Mouse (Mus musculus) embryonic fibroblast, embryonic 13.5 days (primary cell): Measurements from ENCODE around the gene Tubb5. TPM values are rescaled to one million over a fixed set of nuclear protein-coding genes. Genes with fewer than 3 reads are reported as not detected.
A peak's percentile ranks its signal among the peaks of the same experiment; 100 is the strongest.

Experiments
- H3K27ac ChIP-seq: 2 replicates; pipeline ENCODE4 v1.5.1; 2012; ENCODE audit warnings: low read length, control low read depth, inconsistent platforms; ENCODE audit not compliant: insufficient read depth
- H3K4me1 ChIP-seq: 2 replicates; pipeline ENCODE4 v1.6.1; 2011; ENCODE audit warnings: low read length; ENCODE audit not compliant: control insufficient read depth, insufficient read depth
- H3K4me3 ChIP-seq: 2 replicates; pipeline ENCODE4 v1.5.1; 2011; ENCODE audit warnings: mild to moderate bottlenecking, control low read depth, low read length; ENCODE audit not compliant: insufficient read depth
- CTCF ChIP-seq: IDR thresholded peaks from 2 replicates; pipeline ENCODE4 v1.5.1; 2011; ENCODE audit warnings: mild to moderate bottlenecking, control low read depth, low read length, moderate library complexity, borderline replicate concordance; ENCODE audit not compliant: insufficient read depth
- POLR2A ChIP-seq: IDR thresholded peaks from 2 replicates; pipeline ENCODE4 v1.6.1; 2011; ENCODE audit warnings: low read depth, mild to moderate bottlenecking, control low read depth, low read length, moderate library complexity
- polyA plus RNA-seq: library from polyadenylated mRNA; stranded (reverse); fragments of >200 nt; gene quantifications from 2 replicates; pipeline ENCODE4 v1.2.4, GENCODE M21; 2011; ENCODE audit warnings: low read depth; ENCODE audit not compliant: missing spikeins, insufficient read length

Gene Tubb5
- polyA plus RNA-seq, 1 experiment, result 947 TPM

GRCm38 (mm10) chr17:35837487-35837886, 619 bp downstream of the Tubb5 start:
- H3K27ac ChIP-seq, result peak overlapping the region; percentile 91
- TF ChIP-seq CTCF (no peak), POLR2A (0 out of 2 replicates have a peak, but pooled peaks have one; percentile 29)

GRCm38 (mm10) chr17:35836991-35837422, 1.1 kb downstream of the Tubb5 start:
- Histone ChIP-seq H3K27ac (peak overlapping the region; percentile 91), H3K4me1 (peaks cover 5% of the 10 kb centered on the region)

More at GRCm38 (mm10) chr17:35837487-35837886, 619 bp downstream of the Tubb5 start:
- Histone ChIP-seq H3K4me1 (peaks cover 5% of the 10 kb centered on the region), H3K4me3 (peak overlapping the region; percentile 79)

GRCm38 (mm10) chr17:35836178-35836965, 1.7 kb downstream of the Tubb5 start:
- H3K4me3 ChIP-seq, result peak overlapping the region; percentile 79
- peak overlapping the region; percentile 44 for H3K27ac ChIP-seq
- H3K4me1 ChIP-seq, result peaks cover 5% of the 10 kb centered on the region
- TF ChIP-seq POLR2A, result peak; percentile 40; the same call in 1 of the 2 replicates
- 0 out of 2 replicates have a peak, but pooled peaks have one; percentile 10 for TF ChIP-seq CTCF

More at GRCm38 (mm10) chr17:35836991-35837422, 1.1 kb downstream of the Tubb5 start:
- TF ChIP-seq POLR2A, result no peak
- no peak for TF ChIP-seq CTCF
- H3K4me3 ChIP-seq, result peak overlapping the region; percentile 79

- TF ChIP-seq POLR2A, result no peak
- TF ChIP-seq CTCF, result no peak
- Histone ChIP-seq H3K27ac (no peak overlapping the region), H3K4me3 (peak overlapping the region; percentile 79), H3K4me1 (peaks cover 5% of the 10 kb centered on the region)
Measured at GRCm38 (mm10) chr17:35835424-35836140, 2.5 kb downstream of the Tubb5 start.

GRCm38 (mm10) chr17:35834696-35835422, 3.2 kb downstream of the Tubb5 start:
- 0 out of 2 replicates have a peak, but pooled peaks have one; percentile 13 for TF ChIP-seq CTCF
- TF ChIP-seq POLR2A, result peak; percentile 33; the same call in 1 of the 2 replicates
- peaks cover 5% of the 10 kb centered on the region for H3K4me1 ChIP-seq
- no peak overlapping the region for H3K27ac ChIP-seq
- peak overlapping the region; percentile 79 for H3K4me3 ChIP-seq

- H3K4me3 ChIP-seq, result no peak overlapping the region
- TF ChIP-seq CTCF (no peak), POLR2A (peak; percentile 34; the same call in 1 of the 2 replicates)
- peaks cover 3% of the 10 kb centered on the region; the same call in 1 of the 2 replicates for H3K4me1 ChIP-seq
- no peak overlapping the region for H3K27ac ChIP-seq
Measured at GRCm38 (mm10) chr17:35833894-35834293, 4.2 kb downstream of the Tubb5 start.

- H3K4me3 ChIP-seq, result no peak overlapping the region
- H3K27ac ChIP-seq, result no peak overlapping the region
- H3K4me1 ChIP-seq, result peaks cover 3% of the 10 kb centered on the region; the same call in 1 of the 2 replicates
- no peak for TF ChIP-seq CTCF
- peak; percentile 68; the same call in 1 of the 2 replicates for TF ChIP-seq POLR2A
Measured at GRCm38 (mm10) chr17:35833239-35833751, 4.8 kb downstream of the Tubb5 start.

GRCm38 (mm10) chr17:35832400-35833238, 5.5 kb downstream of the Tubb5 start:
- Histone ChIP-seq H3K27ac (no peak overlapping the region), H3K4me1 (peaks cover 3% of the 10 kb centered on the region; the same call in 1 of the 2 replicates), H3K4me3 (no peak overlapping the region)
- TF ChIP-seq POLR2A (peak; percentile 38), CTCF (no peak)
